Mouse (Mus musculus) bone marrow macrophage, adult 2 months (primary cell): ENCODE measurements at regions not wholly inside any gene's neighbourhood (a gene's known extent, or its start where the extent isn't known, plus 50 kb on each side); places are given as distances from the start of the nearest gene placed in this dataset.

Source experiments
- H3K27ac ChIP-seq: 2 replicates; pipeline ENCODE4 v1.5.1; 2012; ENCODE audit warnings: low read depth, low read length; ENCODE audit not compliant: insufficient read depth
- H3K4me1 ChIP-seq: 2 replicates; pipeline ENCODE4 v1.6.1; 2012; ENCODE audit warnings: low read length; ENCODE audit not compliant: control insufficient read depth, insufficient read depth
- H3K4me3 ChIP-seq: 2 replicates; pipeline ENCODE4 v1.5.1; 2012; ENCODE audit warnings: mild to moderate bottlenecking, low read length, moderate library complexity; ENCODE audit not compliant: insufficient read depth
- CTCF ChIP-seq: IDR thresholded peaks from 2 replicates; pipeline ENCODE4 v1.5.1; 2012; ENCODE audit warnings: low read depth, mild to moderate bottlenecking, low read length, moderate library complexity
- POLR2A ChIP-seq: IDR thresholded peaks from 2 replicates; pipeline ENCODE4 v1.6.1; 2012; ENCODE audit warnings: mild to moderate bottlenecking, low read depth, low read length, borderline replicate concordance

GRCm38 (mm10) chr3:41366764-41367163, 188.8 kb upstream of the Jade1 start:
- H3K27ac ChIP-seq = no peak overlapping the region
- no peak for TF ChIP-seq POLR2A
- TF ChIP-seq CTCF = no peak
- H3K4me3 ChIP-seq = no peak overlapping the region
- peaks cover 21% of the 10 kb centered on the region for H3K4me1 ChIP-seq

GRCm38 (mm10) chr3:41366264-41366663, 189.3 kb upstream of the Jade1 start:
- peaks cover 21% of the 10 kb centered on the region for H3K4me1 ChIP-seq
- no peak overlapping the region for H3K27ac ChIP-seq
- no peak for TF ChIP-seq POLR2A
- TF ChIP-seq CTCF = no peak
- H3K4me3 ChIP-seq = no peak overlapping the region

- H3K27ac ChIP-seq = no peak overlapping the region
- TF ChIP-seq CTCF (no peak), POLR2A (no peak)
Measured at GRCm38 (mm10) chr3:41365145-41365830, 190.2 kb upstream of the Jade1 start.

GRCm38 (mm10) chr3:41363947-41364346, 191.6 kb upstream of the Jade1 start:
- Histone ChIP-seq H3K27ac (no peak overlapping the region; the same call in 1 of the 2 replicates), H3K4me3 (no peak overlapping the region), H3K4me1 (peaks cover 21% of the 10 kb centered on the region)
- TF ChIP-seq CTCF (no peak), POLR2A (no peak)

More at GRCm38 (mm10) chr3:41365145-41365830, 190.2 kb upstream of the Jade1 start:
- Histone ChIP-seq H3K4me1 (peaks cover 21% of the 10 kb centered on the region), H3K4me3 (no peak overlapping the region)

GRCm38 (mm10) chr3:41360231-41360630, 195.3 kb upstream of the Jade1 start:
- Histone ChIP-seq H3K27ac (no peak overlapping the region), H3K4me1 (peaks cover 14% of the 10 kb centered on the region), H3K4me3 (no peak overlapping the region)
- TF ChIP-seq POLR2A (no peak), CTCF (no peak)

GRCm38 (mm10) chr3:41359458-41359857, 196.1 kb upstream of the Jade1 start:
- Histone ChIP-seq H3K4me1 (peaks cover 9% of the 10 kb centered on the region), H3K27ac (no peak overlapping the region), H3K4me3 (no peak overlapping the region)
- TF ChIP-seq CTCF = no peak
- TF ChIP-seq POLR2A = no peak

- H3K4me3 ChIP-seq = no peak overlapping the region
- H3K4me1 ChIP-seq = no peaks in the 10 kb centered on the region
- TF ChIP-seq POLR2A (no peak), CTCF (no peak)
Measured at GRCm38 (mm10) chr3:41353021-41353420, 202.5 kb upstream of the Jade1 start.

GRCm38 (mm10) chr3:41351786-41352185, 203.7 kb upstream of the Jade1 start:
- Histone ChIP-seq H3K27ac (no peak overlapping the region), H3K4me3 (no peak overlapping the region), H3K4me1 (no peaks in the 10 kb centered on the region)
- no peak for TF ChIP-seq POLR2A
- no peak for TF ChIP-seq CTCF

More at GRCm38 (mm10) chr3:41353021-41353420, 202.5 kb upstream of the Jade1 start:
- no peak overlapping the region for H3K27ac ChIP-seq

GRCm38 (mm10) chr3:41351091-41351685, 204.3 kb upstream of the Jade1 start:
- H3K4me1 ChIP-seq = no peaks in the 10 kb centered on the region
- no peak overlapping the region for H3K27ac ChIP-seq
- TF ChIP-seq CTCF (no peak), POLR2A (no peak)
- no peak overlapping the region for H3K4me3 ChIP-seq

GRCm38 (mm10) chr3:41350331-41350730, 205.2 kb upstream of the Jade1 start:
- no peak overlapping the region for H3K27ac ChIP-seq
- no peaks in the 10 kb centered on the region for H3K4me1 ChIP-seq
- TF ChIP-seq POLR2A = no peak
- no peak for TF ChIP-seq CTCF
- no peak overlapping the region for H3K4me3 ChIP-seq

- TF ChIP-seq CTCF (0 out of 2 replicates have a peak, but pooled peaks have one; percentile 9), POLR2A (no peak)
- Histone ChIP-seq H3K4me1 (no peaks in the 10 kb centered on the region), H3K4me3 (no peak overlapping the region), H3K27ac (no peak overlapping the region)
Measured at GRCm38 (mm10) chr3:41348795-41349194, 206.7 kb upstream of the Jade1 start.
